31 mouse cellular contexts compared by ENCODE assay signal in the genomic region with DNA sequence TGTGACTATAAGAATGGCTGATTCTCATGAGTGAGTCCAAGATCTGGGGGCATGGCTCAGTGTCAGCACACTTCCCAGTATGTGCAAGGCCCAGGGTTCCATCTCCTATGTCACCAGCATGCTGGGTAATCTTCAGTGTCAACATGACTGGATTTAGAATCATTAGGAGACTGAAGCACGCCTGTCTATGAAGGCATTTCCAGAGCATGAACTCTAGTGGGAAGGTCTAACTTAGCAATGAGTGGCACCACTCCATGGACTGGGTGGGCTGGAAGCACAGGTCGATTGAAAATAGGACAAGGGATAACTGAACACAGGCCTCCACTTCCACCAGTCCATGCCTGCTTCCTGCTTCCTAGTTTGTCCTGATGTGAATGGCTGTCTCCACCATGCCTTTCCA.
"Had no signal": no experiment of that assay in that cellular context is flagged by ENCODE, and none has a peak within 500 bp of the region (broad histone marks: within the 10 kb centered on the region; RNA-seq: fewer than 3 reads in every experiment).

No protein-coding gene starts in this region.

- H3K27ac ChIP-seq: left cerebral cortex, adult 2 months; limb, embryonic 10.5 days; limb, embryonic 12.5 days; limb, embryonic 13.5 days; limb, embryonic 15.5 days; liver, embryonic 12.5 days; liver, embryonic 13.5 days; liver, embryonic 14.5 days; liver, embryonic 15.5 days; lung, embryonic 15.5 days; macrophage; midbrain, embryonic 10.5 days; midbrain, embryonic 12.5 days; midbrain, embryonic 15.5 days; neural tube, embryonic 12.5 days had no signal

- H3K9ac ChIP-seq: limb, embryonic 12.5 days; limb, embryonic 13.5 days; limb, embryonic 15.5 days; liver, embryonic 12.5 days; liver, embryonic 13.5 days; liver, embryonic 14.5 days; liver, embryonic 15.5 days; liver, postnatal 0 days; lung, embryonic 14.5 days; lung, embryonic 15.5 days; midbrain, embryonic 12.5 days; midbrain, embryonic 15.5 days; neural tube, embryonic 12.5 days had no signal

- H3K4me1 ChIP-seq: limb, embryonic 12.5 days; limb, embryonic 13.5 days; liver, embryonic 12.5 days; liver, embryonic 13.5 days; liver, embryonic 15.5 days; lung, embryonic 15.5 days; midbrain, embryonic 10.5 days; midbrain, embryonic 12.5 days; midbrain, embryonic 15.5 days; neural tube, embryonic 12.5 days had no signal

- ATAC-seq: liver, embryonic 12.5 days; liver, postnatal 0 days; lung, postnatal 0 days; midbrain, embryonic 15.5 days; midbrain, embryonic 16.5 days had no signal

- H3K4me3 ChIP-seq: left cerebral cortex, adult 2 months; limb, embryonic 10.5 days; limb, embryonic 12.5 days; limb, embryonic 13.5 days; limb, embryonic 15.5 days; liver, embryonic 12.5 days; liver, embryonic 13.5 days; liver, embryonic 15.5 days; lung, embryonic 15.5 days; megakaryocyte, embryonic 14.5 days; midbrain, embryonic 10.5 days; midbrain, embryonic 12.5 days; midbrain, embryonic 15.5 days; myocyte; neural tube, embryonic 12.5 days had no signal

- H3K4me2 ChIP-seq: limb, embryonic 12.5 days; limb, embryonic 13.5 days; limb, embryonic 15.5 days; liver, embryonic 11.5 days; liver, embryonic 12.5 days; liver, embryonic 13.5 days; liver, embryonic 15.5 days; lung, embryonic 14.5 days; lung, embryonic 15.5 days; midbrain, embryonic 12.5 days; midbrain, embryonic 15.5 days; neural tube, embryonic 12.5 days had no signal

- H3K36me3 ChIP-seq: limb, embryonic 10.5 days; liver, embryonic 12.5 days; liver, embryonic 13.5 days; liver, embryonic 15.5 days; lung, embryonic 15.5 days; midbrain, embryonic 10.5 days; midbrain, embryonic 12.5 days; midbrain, embryonic 15.5 days; neural tube, embryonic 12.5 days had no signal

- DNase-seq: left cerebral cortex, postnatal 4 days; liver; liver, embryonic 13.5 days; liver, postnatal 0 days; lung, adult 18-20 months; lung, adult 2 months; lung, embryonic 14.5 days; lung, postnatal 10 days; lung, postnatal 14 days; lung, postnatal 36 days; lung, postnatal 4 days; midbrain, embryonic 14.5 days had no signal

- H3K9me3 ChIP-seq: limb, embryonic 10.5 days; limb, embryonic 15.5 days; liver, embryonic 12.5 days; liver, embryonic 13.5 days; liver, embryonic 15.5 days; lung, embryonic 15.5 days; midbrain, embryonic 10.5 days; midbrain, embryonic 15.5 days had no signal

- H3K27me3 ChIP-seq: limb, embryonic 12.5 days; limb, embryonic 13.5 days; limb, embryonic 15.5 days; liver, embryonic 12.5 days; liver, embryonic 13.5 days; liver, embryonic 15.5 days; lung, embryonic 15.5 days; midbrain, embryonic 12.5 days; midbrain, embryonic 15.5 days; neural tube, embryonic 12.5 days had no signal
